Mouse (Mus musculus): ENCODE measurements at regions not wholly inside any gene's neighbourhood (a gene's known extent, or its start where the extent isn't known, plus 50 kb on each side); places are given as distances from the start of the nearest gene placed in this dataset.
A peak's percentile ranks its signal among the peaks of the same experiment; 100 is the strongest.

DNA sequence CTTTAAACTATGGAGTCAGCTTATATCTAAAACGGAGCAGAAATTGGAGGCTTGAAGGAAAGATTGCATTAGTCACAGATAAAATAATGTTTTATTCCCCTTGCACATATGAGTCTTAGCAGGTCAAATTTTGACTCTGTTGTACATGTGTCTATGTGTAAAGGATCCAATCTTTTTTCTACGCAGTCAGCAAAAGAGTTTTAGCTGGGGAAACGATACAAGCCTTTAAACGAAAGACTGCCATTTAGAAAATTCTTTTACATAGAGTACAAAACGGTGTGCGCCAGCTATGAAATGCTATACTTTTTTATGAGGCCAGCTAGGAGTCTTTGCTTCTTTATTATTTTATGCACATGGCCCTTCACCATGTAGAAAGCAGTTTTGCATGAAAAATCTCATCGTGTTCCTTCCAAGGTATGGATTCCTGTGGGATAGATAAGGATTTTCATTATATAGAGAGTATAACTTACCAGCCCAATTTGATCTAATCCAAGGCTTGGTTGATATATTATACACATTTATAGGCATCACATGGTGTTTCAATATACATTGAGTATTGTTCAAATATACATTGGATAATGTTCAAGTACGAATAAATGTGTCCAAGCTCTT, 116.0 kb upstream of the Thumpd2 start:
- DNase-seq, result no peak

DNA sequence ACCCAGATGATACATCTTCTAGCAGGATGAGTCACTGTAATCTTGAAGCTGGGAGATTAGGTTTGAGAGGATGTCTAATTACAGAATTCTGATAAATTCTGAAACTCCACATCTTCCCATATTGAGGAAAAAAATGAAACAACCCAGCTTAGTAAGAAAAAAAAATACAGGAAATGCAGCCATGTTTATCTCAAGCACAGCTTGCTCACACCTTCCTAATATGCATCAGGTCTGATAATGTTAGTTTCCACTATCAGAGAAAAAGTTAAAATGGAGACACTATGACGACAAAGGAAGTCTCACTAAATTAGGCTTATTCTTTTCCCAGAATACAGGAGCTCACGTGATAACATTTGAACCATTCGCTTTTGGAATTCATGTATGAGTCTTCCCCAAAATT, 111.4 kb upstream of the Thumpd2 start:
- no peak for DNase-seq

DNA sequence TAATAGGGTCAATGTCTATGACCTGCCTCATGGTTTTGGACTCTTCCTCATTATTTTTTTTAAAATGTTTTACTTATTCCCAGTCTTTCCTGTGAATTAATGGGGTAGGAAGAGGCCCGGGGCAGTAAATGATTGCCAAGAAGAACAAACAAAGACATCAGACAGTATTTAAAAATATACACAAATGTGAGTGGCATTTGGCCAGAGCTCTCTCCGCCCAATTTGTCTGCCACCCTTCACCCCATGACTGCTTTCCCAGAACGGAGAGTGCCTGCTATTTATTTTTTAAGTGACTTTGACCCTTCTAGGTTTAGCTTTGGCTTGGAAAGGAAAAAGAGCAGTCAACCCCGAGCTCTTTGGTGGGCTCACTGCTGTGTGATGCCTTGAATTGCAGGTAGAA, 111.0 kb upstream of the Thumpd2 start:
- peak in 1 of 2 experiments; percentile 18 for DNase-seq

DNA sequence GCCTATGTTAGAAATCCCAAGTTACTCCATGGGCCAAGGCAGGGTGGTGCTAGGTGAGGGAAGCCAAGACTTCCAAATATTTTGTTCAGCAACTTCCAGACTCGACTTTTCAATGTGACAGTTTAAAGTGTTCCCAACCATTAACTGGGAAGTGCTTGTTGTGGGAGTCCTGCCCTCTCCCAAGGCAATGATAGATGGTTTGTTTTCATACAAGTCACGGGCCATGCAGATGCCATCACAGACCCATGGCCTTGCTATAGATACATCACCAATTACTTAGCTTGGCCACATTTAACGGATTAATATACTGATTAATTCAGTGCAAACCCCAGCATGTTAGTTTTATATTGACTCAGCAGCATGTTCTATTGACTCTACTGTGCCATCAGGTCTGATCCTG, 108.1 kb upstream of the Thumpd2 start:
- DNase-seq, result no peak

- no peak for DNase-seq
These were observed 104.2 kb upstream of the Thumpd2 start for GRCm38 (mm10) chr17:81169118-81169517.

- DNase-seq, result no peak
These were observed 85.8 kb upstream of the Thumpd2 start for GRCm38 (mm10) chr17:81150730-81151129.

DNA sequence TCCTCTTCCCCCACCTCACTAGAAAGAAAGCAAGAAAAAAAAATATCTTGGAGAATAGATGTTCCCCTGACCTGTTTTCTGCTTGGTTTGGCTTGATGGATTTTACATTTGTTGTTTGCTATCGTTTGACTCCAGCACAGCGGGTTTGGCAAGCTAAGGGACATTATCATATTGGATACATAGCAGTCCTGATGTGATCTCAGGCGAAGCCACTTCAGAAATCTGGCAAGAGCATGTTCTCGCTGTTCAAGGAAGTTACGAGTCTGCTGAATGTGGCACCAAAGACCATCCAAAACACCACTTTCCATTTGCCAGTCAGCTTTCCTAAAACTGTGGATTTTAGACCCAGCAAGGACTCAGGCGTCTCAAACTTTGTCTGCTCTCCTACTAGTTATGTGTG, 69.8 kb upstream of the Thumpd2 start:
- DNase-seq, result no peak

DNA sequence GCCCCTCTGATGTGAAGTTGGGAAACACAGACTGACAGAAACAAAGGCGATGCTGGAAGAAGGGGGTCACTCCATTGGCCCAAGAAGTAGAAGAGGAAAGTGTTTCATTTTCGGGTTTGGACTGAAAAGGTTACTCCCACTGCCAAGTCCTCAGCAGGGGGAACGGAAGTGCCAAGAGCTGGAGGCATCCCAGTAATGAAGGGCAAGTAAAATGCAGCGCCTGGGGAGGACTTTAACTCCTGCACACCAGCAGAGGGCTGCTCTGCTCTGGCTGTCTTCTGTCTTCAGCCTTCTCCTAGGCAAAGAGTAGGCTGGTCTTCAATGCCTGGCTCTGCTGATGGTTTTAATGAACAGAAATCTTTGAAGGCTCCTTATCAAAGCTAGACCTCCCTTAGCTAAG, 68.3 kb upstream of the Thumpd2 start:
- DNase-seq, result no peak

Data from kidney, postnatal 25 days (tissue).